Mouse (Mus musculus): Measurements from ENCODE around the gene Sox12. TPM values are rescaled to one million over a fixed set of nuclear protein-coding genes. Genes with fewer than 3 reads are reported as not detected.
A peak's percentile ranks its signal among the peaks of the same experiment; 100 is the strongest.

Sox12 gene
- total RNA-seq, 2 experiments from 2014 or later = 15.0 to 15.6 TPM

DNA sequence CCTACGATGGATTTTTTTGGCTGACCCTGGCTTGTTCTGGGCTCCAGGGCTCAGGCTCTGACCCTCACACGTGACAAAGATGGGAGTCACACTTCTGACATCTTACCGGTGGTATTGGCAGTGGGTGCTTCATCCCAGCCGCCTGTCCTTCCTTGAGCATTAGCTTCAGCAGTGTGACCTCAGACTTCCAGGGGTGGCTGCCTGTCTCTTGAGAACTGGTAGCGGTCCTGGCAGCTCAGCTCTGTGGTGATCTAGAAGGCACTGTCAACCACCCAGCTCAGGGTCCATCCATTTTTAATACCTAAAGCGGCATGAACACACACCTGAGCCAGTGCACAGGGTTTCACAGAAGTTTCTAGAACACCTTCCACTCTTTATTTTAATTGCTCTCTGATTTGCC, 11.9 kb upstream of the Sox12 start:
- DNase-seq (ENCODE audit: low spot score in 2 of 2) = no peak

DNA sequence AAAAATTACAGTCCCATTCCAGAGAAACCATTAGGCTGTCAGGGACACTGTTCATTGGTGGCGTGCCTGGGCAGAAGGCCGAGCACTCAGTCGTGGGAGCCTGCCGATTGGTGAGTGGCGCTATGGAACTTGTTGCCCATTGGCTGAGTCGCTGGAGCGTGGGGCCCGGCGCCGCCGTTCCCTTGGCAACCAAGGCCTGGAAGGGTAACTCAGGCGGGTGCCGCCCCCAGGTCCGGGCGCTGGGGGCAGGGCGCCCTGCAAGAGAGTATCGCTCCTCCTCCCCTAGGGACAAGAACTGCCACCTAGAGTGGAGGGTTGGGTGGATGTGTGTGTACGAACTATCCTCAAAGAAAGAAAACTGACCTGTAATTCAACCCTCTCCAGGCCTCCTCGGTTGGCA, 8.3 kb upstream of the Sox12 start:
- peak; percentile 97 to 99 for DNase-seq (ENCODE audit: low spot score in 2 of 2)

DNA sequence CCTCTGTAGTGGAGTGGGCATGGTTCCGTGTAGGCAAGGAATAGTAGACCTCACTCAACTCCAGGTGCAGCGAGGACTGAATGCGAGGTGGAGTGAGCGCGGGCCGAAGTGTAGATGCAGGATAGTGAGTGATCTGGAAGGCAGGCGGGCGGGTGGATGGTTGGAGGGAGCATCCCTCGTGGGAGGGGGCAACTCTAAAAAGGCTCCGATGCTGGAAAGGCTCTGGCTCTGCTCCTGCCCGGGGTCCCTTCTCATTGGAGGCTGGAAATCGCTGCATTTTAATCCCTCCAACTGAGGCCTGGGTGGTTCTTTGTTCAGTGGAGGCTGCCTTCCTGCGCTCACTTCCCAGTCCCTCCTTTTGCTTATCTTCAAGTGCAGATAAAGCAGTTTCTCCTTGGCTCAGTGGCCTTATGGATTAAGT, 1.3 kb upstream of the Sox12 start:
- no peak for DNase-seq (ENCODE audit: low spot score in 2 of 2)

DNA sequence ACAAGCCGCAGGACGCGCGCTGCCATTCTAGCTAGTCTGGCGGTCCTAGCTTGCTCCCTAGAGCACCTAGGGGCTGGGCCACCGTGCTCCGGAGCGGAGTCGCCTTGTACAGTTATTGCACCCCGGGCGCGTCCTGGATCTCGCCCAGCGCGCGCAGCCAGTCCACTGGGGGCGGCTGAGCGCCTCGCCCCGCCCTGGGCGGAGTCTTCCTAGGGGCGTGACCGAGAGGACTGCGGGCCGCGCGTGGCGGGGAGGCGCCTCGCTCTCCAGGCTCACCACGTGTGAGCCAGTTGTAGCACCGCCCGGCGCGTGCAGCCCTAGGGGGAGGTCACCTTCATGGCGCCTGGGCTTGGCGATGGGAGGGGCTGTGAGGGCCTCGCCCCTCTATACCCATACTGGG, 828 bp upstream of the Sox12 start:
- DNase-seq (ENCODE audit: low spot score in 2 of 2) = peak; percentile 90 to 91

DNA sequence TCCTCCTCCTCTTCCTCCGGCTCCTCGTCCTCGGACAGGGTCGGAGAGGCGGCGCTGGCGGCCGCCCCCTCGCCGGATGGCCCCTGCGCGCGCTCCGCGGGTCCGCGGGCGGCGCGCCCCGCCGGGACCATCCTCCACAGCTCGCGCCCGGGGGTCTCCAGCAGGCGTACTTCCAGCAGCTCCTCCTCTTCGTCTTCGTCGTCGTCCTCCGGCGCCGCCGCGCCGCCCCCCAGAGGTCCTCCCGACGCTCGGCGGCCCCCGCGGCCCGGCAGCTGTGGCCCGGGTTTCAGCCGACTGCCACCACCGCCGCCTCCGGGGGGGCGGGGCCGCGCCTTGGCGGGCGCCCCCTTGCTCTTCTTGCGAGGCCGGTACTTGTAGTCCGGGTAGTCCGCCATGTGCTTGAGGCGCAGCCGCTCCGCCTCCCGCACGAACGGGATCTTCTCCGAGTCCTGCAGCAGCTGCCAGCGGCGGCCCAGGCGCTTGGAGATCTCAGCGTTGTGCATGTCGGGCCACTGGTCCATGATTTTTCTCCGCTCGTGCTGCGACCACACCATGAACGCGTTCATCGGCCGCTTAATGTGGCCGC, 766 bp downstream of the Sox12 start:
- DNase-seq (ENCODE audit: low spot score in 2 of 2) = peak; percentile 85 to 88

DNA sequence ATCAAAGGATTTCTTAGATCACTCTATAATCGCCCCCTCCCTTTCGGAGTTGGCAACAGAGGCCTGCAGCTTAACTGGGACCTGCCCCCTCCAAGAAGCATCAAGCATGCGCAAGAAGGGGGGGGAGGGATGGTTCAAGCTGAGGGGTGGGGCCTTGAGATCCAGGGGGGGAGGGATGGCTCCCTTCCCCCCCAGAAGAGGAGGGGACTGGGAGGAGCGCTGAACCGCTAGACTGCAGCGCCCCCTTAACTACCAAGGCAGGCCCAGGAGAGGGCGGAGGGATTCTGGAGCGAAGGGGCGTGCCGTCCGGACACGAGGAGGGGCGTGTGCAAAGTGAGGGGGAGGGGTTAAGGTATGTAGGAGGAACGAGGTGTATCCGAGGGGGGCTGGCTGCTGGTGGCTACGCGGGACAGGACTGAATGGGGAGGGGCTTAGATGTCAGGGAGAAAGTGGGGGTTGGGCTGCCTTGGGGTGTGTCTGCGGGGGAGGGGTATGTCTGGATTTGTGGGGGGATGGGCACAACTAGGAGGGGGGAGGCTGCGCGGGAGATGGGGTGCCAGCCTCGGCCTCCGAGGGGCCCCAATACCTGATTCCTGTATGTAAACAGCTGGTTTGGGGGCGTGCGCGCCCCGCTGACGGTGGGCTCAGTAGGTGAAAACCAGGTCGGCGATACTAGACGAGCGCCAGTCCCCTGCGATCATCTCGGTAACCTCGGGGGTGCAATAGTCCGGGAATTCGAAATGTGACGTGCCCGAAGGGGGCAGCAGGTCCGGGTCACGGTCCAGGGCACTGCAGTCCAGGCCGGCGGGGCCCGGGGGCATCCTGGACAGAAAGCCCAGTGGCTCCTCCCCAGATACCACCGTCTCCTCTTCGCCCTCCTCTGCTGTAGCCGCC, 1.5 kb downstream of the Sox12 start:
- peak; percentile 91 for DNase-seq (ENCODE audit: low spot score in 2 of 2)

DNA sequence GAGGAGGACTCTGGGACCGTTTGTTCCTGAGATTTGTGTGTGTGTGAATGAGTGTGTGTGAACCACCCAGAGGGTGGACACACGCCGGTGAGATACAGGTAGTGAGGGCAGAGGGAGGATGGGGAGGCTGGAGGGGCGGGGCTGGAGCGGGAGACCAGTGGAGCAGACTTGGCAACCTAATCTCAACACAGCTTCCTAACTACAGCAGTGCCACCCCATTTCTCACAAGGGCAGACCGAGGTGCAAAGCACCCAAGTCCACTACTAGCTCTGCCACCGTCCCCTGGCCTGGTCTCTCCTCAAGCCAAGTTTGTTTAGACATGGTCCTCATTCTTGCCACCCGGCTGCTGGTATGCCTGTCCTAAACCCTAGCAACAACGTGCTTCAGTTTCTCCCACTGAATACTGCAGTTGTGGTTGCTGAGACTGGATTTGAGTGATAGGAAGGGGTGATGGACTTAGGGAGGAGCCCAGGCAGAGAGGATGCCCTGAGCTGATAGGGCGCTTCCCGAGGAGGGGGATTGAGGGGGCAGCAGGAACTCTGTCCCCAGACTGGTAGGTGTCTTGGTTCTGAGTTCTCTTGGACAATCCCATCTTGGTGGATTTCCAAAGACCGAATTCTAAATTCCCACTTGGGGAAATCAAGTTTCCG, 2.5 kb downstream of the Sox12 start:
- DNase-seq (ENCODE audit: low spot score in 2 of 2) = peak in 1 of 2 experiments; percentile 24

DNA sequence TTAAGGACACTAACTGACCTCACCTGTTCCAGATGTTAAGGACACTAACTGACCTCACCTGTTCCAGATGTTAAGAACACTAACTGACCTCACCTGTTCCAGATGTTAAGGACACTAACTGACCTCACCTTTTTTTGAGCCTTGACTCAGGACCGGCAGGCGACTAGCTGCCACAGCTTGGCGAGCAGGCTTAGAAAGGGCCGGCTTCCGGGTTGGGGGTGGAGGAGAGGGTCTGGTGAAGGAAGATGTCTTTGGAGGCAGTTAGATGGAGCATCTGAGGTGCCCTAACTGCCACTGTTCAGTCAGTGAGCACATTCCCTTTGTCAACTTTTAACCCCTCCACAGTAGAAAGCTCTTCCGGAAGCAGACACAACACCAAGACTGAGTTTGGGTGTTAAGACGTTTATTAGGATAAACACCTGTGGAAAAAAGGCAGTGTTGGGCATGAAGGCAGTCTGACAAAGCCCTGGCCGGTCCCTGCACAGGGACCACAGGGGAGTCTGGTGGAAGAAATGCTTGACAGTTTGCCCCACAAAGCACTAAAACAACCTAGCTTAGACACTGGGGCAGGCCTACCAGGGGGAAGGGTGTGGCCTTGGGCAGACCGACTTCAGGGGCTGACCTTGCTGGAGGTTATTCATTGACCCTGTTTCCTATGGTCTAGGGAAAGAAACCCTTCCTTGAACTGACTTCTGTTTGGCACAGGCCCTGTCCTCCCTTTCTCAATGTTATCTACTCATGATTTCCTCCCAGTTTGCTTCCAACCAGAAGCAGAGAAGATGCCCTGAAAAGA, 4.4 kb downstream of the Sox12 start:
- no peak for DNase-seq (ENCODE audit: low spot score in 2 of 2)

DNA sequence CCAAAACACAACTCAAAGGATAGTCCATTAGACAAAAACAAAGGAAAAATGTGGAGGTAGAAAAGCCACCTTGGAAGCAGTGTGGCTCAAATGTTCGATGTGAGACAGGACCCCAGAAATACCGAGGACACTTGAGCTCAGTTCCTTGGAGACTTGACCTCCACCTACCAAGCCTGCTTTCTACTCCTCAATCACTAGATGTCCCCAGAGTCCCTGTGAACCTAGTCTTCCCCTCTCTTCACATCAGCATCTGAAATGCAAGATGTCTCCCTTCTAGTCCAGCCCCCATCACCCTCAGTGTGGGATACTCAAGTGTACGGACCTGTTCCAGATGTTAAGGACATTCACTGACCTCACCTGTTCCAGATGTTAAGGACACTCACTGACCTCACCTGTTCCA, 5.1 kb downstream of the Sox12 start:
- DNase-seq (ENCODE audit: low spot score in 2 of 2) = peak in 1 of 2 experiments; percentile 65

DNA sequence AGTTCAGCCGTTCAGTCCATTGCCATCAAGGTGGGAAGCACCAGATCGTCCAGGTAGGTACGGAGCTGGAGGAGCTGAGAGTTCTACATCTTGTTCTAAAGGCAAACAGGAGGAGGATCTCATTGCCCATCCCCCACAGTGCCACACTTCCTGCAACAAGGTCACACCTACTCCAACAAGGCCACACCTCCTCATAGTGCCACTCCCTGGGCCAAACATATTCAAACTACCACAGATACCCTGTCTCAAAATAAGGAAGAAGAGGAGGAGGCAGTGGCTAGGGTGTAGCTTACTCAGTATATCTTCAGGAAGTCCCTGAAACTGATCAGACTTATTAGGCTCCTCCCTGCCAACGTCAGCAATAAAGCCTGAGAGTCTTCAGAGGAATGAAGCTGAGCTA, 13.7 kb downstream of the Sox12 start:
- no peak for DNase-seq (ENCODE audit: low spot score in 2 of 2)

DNA sequence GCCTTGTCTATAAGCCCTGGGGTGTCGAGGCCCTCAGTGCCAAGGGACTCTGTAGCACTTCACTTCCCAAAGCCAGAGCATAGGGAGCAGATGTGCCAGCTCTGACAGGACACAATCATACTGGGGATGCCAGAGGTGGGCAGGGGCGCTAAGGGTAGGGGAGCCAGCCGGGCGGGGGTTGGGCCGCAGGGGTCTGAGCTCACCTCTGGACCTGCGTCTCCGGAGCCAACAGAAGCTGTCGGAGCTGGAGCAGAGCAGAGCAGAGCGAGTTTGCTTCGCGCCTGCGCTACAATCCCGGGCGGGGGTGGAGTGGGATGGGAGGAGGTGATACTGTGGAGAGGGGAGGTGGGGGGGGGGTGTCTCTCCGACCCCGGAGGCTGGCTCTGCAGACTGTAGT, 21.5 kb downstream of the Sox12 start, which contains the start of gene Nrsn2:
Gene Nrsn2 (minus strand): TSS at position 294 of the 397 bp plus-strand sequence.
- peak; percentile 51 to 58 for DNase-seq (ENCODE audit: low spot score in 2 of 2)

DNA sequence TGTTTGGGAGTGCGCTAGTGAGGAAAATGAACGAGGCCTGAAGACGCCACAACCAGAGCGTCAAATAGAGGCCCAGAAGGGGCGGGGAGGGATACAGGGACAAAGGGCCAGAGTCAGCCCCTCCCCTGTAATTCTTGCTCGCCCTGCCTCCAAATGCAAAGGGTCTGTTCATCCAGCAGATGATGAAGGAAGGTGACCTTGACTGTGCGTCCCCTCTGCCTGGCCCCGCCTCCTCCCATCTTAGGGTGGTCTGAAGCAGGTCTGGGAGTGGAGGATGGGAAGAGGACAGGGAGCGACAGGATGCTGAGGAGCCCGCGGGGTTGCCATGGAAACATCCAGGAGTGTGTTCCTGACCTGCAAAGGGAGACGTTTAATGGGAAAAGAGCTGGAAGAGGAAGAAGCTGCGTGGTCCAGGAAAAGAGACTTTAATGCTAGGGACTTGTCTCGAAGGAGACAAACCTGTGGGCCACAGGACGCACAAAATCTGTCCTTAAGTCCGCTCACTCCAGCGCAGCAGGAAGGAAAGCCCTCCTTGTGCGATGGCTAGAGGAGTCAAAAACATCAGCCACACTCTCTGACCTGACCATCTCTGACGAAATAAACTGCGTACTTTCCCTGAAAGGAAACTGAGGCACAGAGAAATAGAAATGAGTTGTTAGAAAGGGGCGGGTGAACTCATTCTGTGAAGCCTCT, 22.1 kb downstream of the Sox12 start:
- peak; percentile 24 to 50 for DNase-seq (ENCODE audit: low spot score in 2 of 2)

DNA sequence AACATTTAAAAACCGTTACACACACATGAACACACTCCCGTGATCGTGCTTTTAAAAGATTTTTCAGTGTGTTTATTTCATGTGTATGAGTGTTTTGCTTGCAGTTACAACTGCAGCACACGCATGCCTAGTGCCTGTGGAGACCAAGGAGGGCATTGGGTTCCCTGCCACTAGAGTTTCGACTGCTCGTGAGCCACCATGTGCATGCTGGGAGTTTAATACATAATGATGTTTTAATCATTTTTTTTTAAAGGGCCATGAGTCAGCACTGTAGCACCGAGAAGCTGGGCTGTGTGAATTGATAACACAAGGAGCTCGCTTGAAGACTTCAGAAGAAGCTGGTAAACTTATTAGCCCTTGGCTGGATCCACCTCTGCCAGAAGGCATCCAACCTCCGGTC, 24.3 kb downstream of the Sox12 start:
- DNase-seq (ENCODE audit: low spot score in 2 of 2) = no peak

DNA sequence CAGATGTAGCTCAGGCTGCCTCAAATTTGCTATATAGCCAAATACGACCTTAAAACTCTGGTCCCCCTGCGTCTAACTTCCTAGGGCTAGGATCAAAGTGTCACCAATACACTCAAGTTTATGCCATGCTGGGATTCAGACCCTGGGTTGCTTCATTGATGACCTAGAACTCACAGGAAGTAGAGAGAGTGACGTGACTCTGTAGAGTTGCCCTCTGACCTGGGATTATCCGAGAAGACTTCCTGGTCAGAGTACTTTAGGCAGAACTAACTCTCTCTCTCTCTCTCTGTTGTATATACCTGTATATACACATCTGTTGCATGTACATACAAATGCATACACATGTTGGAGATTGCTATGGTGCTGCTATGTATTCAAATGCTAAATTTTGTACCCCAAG, 25.2 kb downstream of the Sox12 start:
- no peak for DNase-seq (ENCODE audit: low spot score in 2 of 2)

DNA sequence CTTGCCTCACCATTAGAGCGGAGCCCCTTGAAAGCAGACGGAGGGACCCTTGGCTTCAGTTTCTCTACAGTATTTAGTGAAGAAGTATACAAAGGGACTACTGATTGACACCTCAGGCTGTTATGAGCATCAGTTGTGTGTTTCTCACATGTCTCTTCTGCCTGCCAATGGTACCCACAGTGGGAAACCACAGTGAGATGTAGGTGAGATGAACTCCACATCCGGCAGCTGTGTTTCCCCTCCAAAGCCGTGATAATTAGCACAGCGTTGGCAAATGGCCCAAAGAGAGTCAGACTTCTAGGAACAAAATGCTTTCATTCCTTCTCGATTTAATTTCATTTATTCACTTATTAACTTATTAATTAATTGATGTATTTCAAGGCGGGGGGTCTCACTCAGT, 25.8 kb downstream of the Sox12 start:
- DNase-seq (ENCODE audit: low spot score in 2 of 2) = no peak

DNA sequence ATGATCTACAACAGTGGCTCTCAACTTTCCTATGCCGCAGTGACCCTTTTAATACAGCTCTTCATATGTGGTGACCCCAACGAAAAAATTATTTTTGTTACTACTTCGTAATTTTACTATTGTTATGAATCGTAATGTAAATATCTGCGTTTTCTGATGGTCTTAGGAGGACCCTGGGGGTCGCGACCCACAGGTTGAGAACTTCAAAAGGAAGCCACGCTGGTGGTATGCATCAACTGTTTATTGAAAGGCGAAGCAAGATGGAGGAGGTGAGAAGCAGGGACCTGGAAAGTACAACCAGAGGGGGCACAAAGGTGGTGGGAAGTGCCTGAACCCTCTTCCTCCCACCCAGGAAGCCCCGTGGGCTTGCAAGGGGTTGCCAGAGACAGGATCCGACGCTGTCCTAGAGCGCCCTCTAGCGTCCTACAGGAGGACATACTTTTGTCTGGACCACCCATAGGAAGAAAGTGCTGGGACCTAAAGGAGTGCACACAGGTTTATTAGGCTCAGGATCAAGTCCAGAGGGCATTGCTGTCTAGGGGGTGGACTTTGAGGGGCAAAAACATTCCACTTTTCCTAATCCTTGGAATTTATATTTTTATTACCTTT, 29.2 kb downstream of the Sox12 start:
- peak in 1 of 2 experiments; percentile 50 for DNase-seq (ENCODE audit: low spot score in 2 of 2)

DNA sequence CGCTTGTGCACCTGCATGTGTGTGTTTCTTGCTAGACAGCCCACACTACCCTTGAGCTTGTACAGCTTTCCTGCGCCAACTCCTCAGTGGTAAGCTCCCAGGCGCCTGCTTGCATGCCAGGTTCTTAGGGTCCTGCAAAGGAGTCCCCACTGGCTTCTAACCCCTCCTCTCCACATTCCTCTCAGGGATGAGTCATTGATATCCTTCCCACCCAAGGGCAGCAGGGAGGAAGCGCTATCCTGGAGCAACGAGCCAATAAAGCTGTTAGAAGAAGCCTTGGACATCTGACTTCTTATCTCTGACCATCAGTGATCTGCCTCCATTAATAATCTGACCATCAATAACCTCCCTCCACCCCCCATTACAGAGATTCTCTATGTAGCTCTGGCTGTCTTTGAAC, 29.9 kb downstream of the Sox12 start:
- DNase-seq (ENCODE audit: low spot score in 2 of 2) = no peak

DNA sequence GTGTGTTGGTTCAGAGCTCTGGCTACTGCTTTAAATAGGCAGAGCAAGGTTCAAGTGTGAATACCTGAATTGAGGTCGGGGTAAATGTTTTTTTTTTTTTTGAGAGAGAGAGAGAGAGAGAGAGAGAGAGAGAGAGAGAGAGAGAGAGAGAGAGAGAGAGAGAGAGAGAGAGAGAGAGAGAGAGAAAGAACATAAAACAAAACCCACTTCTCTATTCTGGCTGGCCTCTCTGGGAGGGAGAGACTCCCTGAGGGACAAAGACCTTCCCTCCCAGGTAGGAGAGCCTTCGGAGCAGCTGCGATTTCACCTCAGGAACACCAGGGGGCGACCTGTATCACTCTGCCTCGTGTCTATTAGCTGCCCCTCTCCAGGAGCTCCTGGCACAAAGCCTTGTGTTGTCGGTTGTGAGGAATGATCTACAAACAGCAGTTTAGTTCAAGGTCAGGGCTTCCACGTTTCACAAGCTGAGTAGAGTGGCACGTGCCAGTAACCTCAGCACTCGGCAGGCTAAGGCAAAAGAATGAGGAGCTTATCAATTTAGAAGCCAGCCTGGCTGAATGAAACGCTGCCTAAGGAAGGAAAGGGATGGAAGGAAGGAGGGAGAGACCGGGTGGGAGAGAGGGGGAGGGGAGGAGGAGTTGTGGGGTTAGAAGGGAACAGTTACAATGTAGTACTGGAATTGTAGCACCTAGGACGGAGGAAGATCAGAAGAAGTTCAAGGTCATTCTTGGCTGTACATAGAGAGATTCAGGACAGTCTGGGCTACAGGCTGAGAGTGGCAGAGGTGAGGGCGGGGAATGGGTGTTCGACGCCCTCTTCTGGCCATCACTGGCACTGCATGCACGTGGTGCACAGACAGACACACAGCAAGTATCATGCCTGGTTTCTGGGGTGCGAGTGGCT, 34.4 kb downstream of the Sox12 start:
- DNase-seq (ENCODE audit: low spot score in 2 of 2) = peak; percentile 48 to 73

DNA sequence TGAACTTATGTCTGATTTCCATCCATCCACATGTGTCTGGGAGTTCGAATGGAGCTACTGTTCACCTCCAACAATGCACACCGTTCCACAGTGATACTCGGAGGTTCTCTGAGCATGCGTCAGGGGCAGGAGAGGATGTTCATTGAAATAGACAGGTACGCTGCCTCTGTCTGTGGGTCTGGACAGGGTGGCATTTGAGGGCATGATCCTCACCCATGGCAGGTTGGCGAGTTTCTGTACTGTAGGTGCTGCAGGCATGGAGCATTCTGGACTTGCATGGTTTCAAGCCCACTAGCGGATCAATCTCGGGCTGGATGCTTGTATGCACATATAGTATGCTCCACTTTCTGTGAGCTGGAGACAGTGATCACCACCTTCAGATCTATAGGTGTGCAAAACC, 36.7 kb downstream of the Sox12 start:
- no peak for DNase-seq (ENCODE audit: low spot score in 2 of 2)
